Mouse (Mus musculus): ENCODE data around the gene Cct4. TPM values are rescaled to one million over a fixed set of nuclear protein-coding genes. Genes with fewer than 3 reads are reported as not detected.

Cct4 gene
- total RNA-seq, 2 experiments from 2014 or later = 99.6 to 110 TPM

GRCm38 (mm10) chr11:22987357-22987756, 3.0 kb upstream of the Cct4 start:
- Histone ChIP-seq H3K4me3 (no peak overlapping the region), H3K27ac (no peak overlapping the region)
- TF ChIP-seq CTCF (IDR thresholded peaks at IDR 0.05) = peak; percentile 89
- peak; percentile 38 for DNase-seq
- intact Hi-C loops (cut with DNase I) = loop anchor here (1.0 to 10.0 kb wide), 3 partner anchors 160 to 507 kb away; partner anchors contain the start of gene Ahsa2

GRCm38 (mm10) chr11:22989786-22990185, 533 bp upstream of the Cct4 start:
- H3K4me3 ChIP-seq = peak overlapping the region; percentile 76
- intact Hi-C loops (cut with DNase I) = loop anchor here (5.0 to 10.0 kb wide), 2 partner anchors 158 to 505 kb away; partner anchors contain the start of gene Ahsa2
- peak overlapping the region; percentile 93 for H3K27ac ChIP-seq
- no peak for TF ChIP-seq CTCF (IDR thresholded peaks at IDR 0.05)
- no peak for DNase-seq

GRCm38 (mm10) chr11:22991218-22991835, 1.0 kb downstream of the Cct4 start:
- DNase-seq = no peak
- Histone ChIP-seq H3K4me3 (peak overlapping the region; percentile 76), H3K27ac (peak overlapping the region; percentile 93)
- TF ChIP-seq CTCF (IDR thresholded peaks at IDR 0.05) = no peak
- intact Hi-C loops (cut with DNase I) = no loop called here

GRCm38 (mm10) chr11:22994271-22994670, 4.0 kb downstream of the Cct4 start:
- no peak overlapping the region for H3K27ac ChIP-seq
- DNase-seq = no peak
- intact Hi-C loops (cut with DNase I) = no loop called here
- no peak for TF ChIP-seq CTCF (IDR thresholded peaks at IDR 0.05)
- H3K4me3 ChIP-seq = no peak overlapping the region

GRCm38 (mm10) chr11:22995461-22995860, 5.1 kb downstream of the Cct4 start:
- Histone ChIP-seq H3K4me3 (no peak overlapping the region), H3K27ac (no peak overlapping the region)
- intact Hi-C loops (cut with DNase I) = no loop called here
- DNase-seq = no peak
- no peak for TF ChIP-seq CTCF (IDR thresholded peaks at IDR 0.05)

- no peak for TF ChIP-seq CTCF (IDR thresholded peaks at IDR 0.05)
- H3K4me3 ChIP-seq = no peak overlapping the region
- intact Hi-C loops (cut with DNase I) = no loop called here
- H3K27ac ChIP-seq = no peak overlapping the region
- no peak for DNase-seq
Measured at GRCm38 (mm10) chr11:22998308-22998707, 8.0 kb downstream of the Cct4 start.

GRCm38 (mm10) chr11:23005276-23005675, 15.0 kb downstream of the Cct4 start:
- H3K27ac ChIP-seq = no peak overlapping the region
- TF ChIP-seq CTCF (IDR thresholded peaks at IDR 0.05) = no peak
- no peak for DNase-seq
- intact Hi-C loops (cut with DNase I) = loop anchor here (5.0 kb wide), 4 partner anchors 62 to 267 kb away; partner anchors contain the start of gene Xpo1
- H3K4me3 ChIP-seq = no peak overlapping the region

- Histone ChIP-seq H3K4me3 (peak overlapping the region; percentile 93), H3K27ac (peak overlapping the region; percentile 93)
- intact Hi-C loops (cut with DNase I) = loop anchor here (5.0 kb wide), 4 partner anchors 60 to 265 kb away; partner anchors contain the start of gene Xpo1
- no peak for DNase-seq
- TF ChIP-seq CTCF (IDR thresholded peaks at IDR 0.05) = no peak
Measured at GRCm38 (mm10) chr11:23007166-23007480, 16.8 kb downstream of the Cct4 start.

- intact Hi-C loops (cut with DNase I) = loop anchor here (5.0 kb wide), 4 partner anchors 60 to 265 kb away; partner anchors contain the start of gene Xpo1
- TF ChIP-seq CTCF (IDR thresholded peaks at IDR 0.05) = no peak
- DNase-seq = peak; percentile 67
- Histone ChIP-seq H3K27ac (peak within 1 kb of the TSS; percentile 93), H3K4me3 (peak within 1 kb of the TSS; percentile 93)
Measured at GRCm38 (mm10) chr11:23007481-23008180, 17.3 kb downstream of the Cct4 start, which contains the start of gene Fam161a. TSS of gene Fam161a (plus strand) at chr11:23007531.

GRCm38 (mm10) chr11:23008181-23008823, 18.0 kb downstream of the Cct4 start:
- intact Hi-C loops (cut with DNase I) = loop anchor here (5.0 kb wide), 4 partner anchors 59 to 264 kb away; partner anchors contain the start of gene Xpo1
- TF ChIP-seq CTCF (IDR thresholded peaks at IDR 0.05) = peak; percentile 47
- H3K27ac ChIP-seq = peak overlapping the region; percentile 93
- DNase-seq = peak; percentile 89
- H3K4me3 ChIP-seq = peak overlapping the region; percentile 93

- no peak for DNase-seq
- Histone ChIP-seq H3K4me3 (peak overlapping the region; percentile 93), H3K27ac (peak overlapping the region; percentile 93)
- intact Hi-C loops (cut with DNase I) = loop anchor here (5.0 kb wide), 4 partner anchors 58 to 263 kb away; partner anchors contain the start of gene Xpo1
- no peak for TF ChIP-seq CTCF (IDR thresholded peaks at IDR 0.05)
Measured at GRCm38 (mm10) chr11:23008824-23009200, 18.5 kb downstream of the Cct4 start.

GRCm38 (mm10) chr11:23013096-23013495, 22.8 kb downstream of the Cct4 start:
- DNase-seq = no peak
- intact Hi-C loops (cut with DNase I) = no loop called here
- no peak for TF ChIP-seq CTCF (IDR thresholded peaks at IDR 0.05)
- Histone ChIP-seq H3K27ac (no peak overlapping the region), H3K4me3 (no peak overlapping the region)
